Mouse (Mus musculus): ENCODE data around the gene Rgl3. TPM values are rescaled to one million over a fixed set of nuclear protein-coding genes. Genes with fewer than 3 reads are reported as not detected.
A peak's percentile ranks its signal among the peaks of the same experiment; 100 is the strongest.

Rgl3 gene
- polyA plus RNA-seq, 1 experiment: 8.0 TPM

GRCm38 (mm10) chr9:21954635-21955034, 34.6 kb downstream of the Rgl3 start:
- 78% methylated on average over 3 of the region's 3 CpGs for WGBS
- no peak overlapping the region for H3K4me3 ChIP-seq (ENCODE audit: extremely low read depth, insufficient read depth, insufficient read length)
- no peak for TF ChIP-seq POLR2A (IDR thresholded peaks at IDR 0.05; ENCODE audit: low read depth, low read length)
- TF ChIP-seq CTCF (IDR thresholded peaks at IDR 0.05; ENCODE audit: extremely low read depth, insufficient read depth, insufficient read length, insufficient replicate concordance): no peak

GRCm38 (mm10) chr9:21953600-21953999, 35.6 kb downstream of the Rgl3 start:
- Histone ChIP-seq H3K36me3 (ENCODE audit: control insufficient read depth, insufficient read depth, low read length) (peaks cover 2% of the 10 kb centered on the region; the same call in 1 of the 2 replicates), H3K4me1 (ENCODE audit: control insufficient read depth, insufficient read depth, insufficient read length) (peaks cover 3% of the 10 kb centered on the region; the same call in 1 of the 2 replicates), H3K4me3 (ENCODE audit: extremely low read depth, insufficient read depth, insufficient read length) (no peak overlapping the region), H3K27me3 (ENCODE audit: control insufficient read depth, insufficient read depth, low read length) (no peaks in the 10 kb centered on the region), H3K27ac (ENCODE audit: insufficient read depth, low read length) (no peak overlapping the region)
- DNase-seq (ENCODE audit: low read depth in 1 of 2, low spot score in 2 of 2): no peak
- TF ChIP-seq POLR2A (IDR thresholded peaks at IDR 0.05; ENCODE audit: low read depth, low read length) (no peak), CTCF (IDR thresholded peaks at IDR 0.05; ENCODE audit: extremely low read depth, insufficient read depth, insufficient read length, insufficient replicate concordance) (no peak)
- 11% methylated on average over 3 of the region's 3 CpGs for WGBS

More at GRCm38 (mm10) chr9:21954635-21955034, 34.6 kb downstream of the Rgl3 start:
- H3K4me1 ChIP-seq (ENCODE audit: control insufficient read depth, insufficient read depth, insufficient read length): peaks cover 3% of the 10 kb centered on the region; the same call in 1 of the 2 replicates
- H3K27me3 ChIP-seq (ENCODE audit: control insufficient read depth, insufficient read depth, low read length): no peaks in the 10 kb centered on the region
- no peak overlapping the region for H3K27ac ChIP-seq (ENCODE audit: insufficient read depth, low read length)
- H3K36me3 ChIP-seq (ENCODE audit: control insufficient read depth, insufficient read depth, low read length): peaks cover 2% of the 10 kb centered on the region; the same call in 1 of the 2 replicates
- no peak for DNase-seq (ENCODE audit: low read depth in 1 of 2, low spot score in 2 of 2)

- no peaks in the 10 kb centered on the region for H3K36me3 ChIP-seq (ENCODE audit: control insufficient read depth, insufficient read depth, low read length)
- no peak for DNase-seq (ENCODE audit: low read depth in 1 of 2, low spot score in 2 of 2)
- no peak overlapping the region for H3K4me3 ChIP-seq (ENCODE audit: extremely low read depth, insufficient read depth, insufficient read length)
- no peak overlapping the region for H3K27ac ChIP-seq (ENCODE audit: insufficient read depth, low read length)
- peaks cover 2% of the 10 kb centered on the region for H3K27me3 ChIP-seq (ENCODE audit: control insufficient read depth, insufficient read depth, low read length)
- whole genome bisulfite sequencing: 77% methylated on average over 3 of the region's 3 CpGs
- H3K4me1 ChIP-seq (ENCODE audit: control insufficient read depth, insufficient read depth, insufficient read length): peaks cover 8% of the 10 kb centered on the region
- TF ChIP-seq CTCF (IDR thresholded peaks at IDR 0.05; ENCODE audit: extremely low read depth, insufficient read depth, insufficient read length, insufficient replicate concordance) (0 out of 2 replicates have a peak, but pooled peaks have one; percentile 3), POLR2A (IDR thresholded peaks at IDR 0.05; ENCODE audit: low read depth, low read length) (no peak)
Observed at GRCm38 (mm10) chr9:21951977-21952376, 37.3 kb downstream of the Rgl3 start.

- peak; percentile 52; the same call in 1 of the 2 replicates for TF ChIP-seq CTCF (IDR thresholded peaks at IDR 0.05; ENCODE audit: extremely low read depth, insufficient read depth, insufficient read length, insufficient replicate concordance)
- no peak for TF ChIP-seq POLR2A (IDR thresholded peaks at IDR 0.05; ENCODE audit: low read depth, low read length)
- no peak overlapping the region for H3K27ac ChIP-seq (ENCODE audit: insufficient read depth, low read length)
- H3K4me3 ChIP-seq (ENCODE audit: extremely low read depth, insufficient read depth, insufficient read length): no peak overlapping the region
- H3K27me3 ChIP-seq (ENCODE audit: control insufficient read depth, insufficient read depth, low read length): peaks cover 2% of the 10 kb centered on the region
- peaks cover 5% of the 10 kb centered on the region for H3K4me1 ChIP-seq (ENCODE audit: control insufficient read depth, insufficient read depth, insufficient read length)
- no peaks in the 10 kb centered on the region for H3K36me3 ChIP-seq (ENCODE audit: control insufficient read depth, insufficient read depth, low read length)
- WGBS: 16% methylated on average over 11 of the region's 11 CpGs
- peak in 1 of 2 experiments; percentile 41 for DNase-seq (ENCODE audit: low read depth in 1 of 2, low spot score in 2 of 2)
Observed at GRCm38 (mm10) chr9:21950322-21950721, 38.9 kb downstream of the Rgl3 start.

- Histone ChIP-seq H3K4me1 (ENCODE audit: control insufficient read depth, insufficient read depth, insufficient read length) (peaks cover 5% of the 10 kb centered on the region), H3K27me3 (ENCODE audit: control insufficient read depth, insufficient read depth, low read length) (peaks cover 2% of the 10 kb centered on the region), H3K4me3 (ENCODE audit: extremely low read depth, insufficient read depth, insufficient read length) (no peak overlapping the region), H3K27ac (ENCODE audit: insufficient read depth, low read length) (no peak overlapping the region), H3K36me3 (ENCODE audit: control insufficient read depth, insufficient read depth, low read length) (no peaks in the 10 kb centered on the region)
- TF ChIP-seq POLR2A (IDR thresholded peaks at IDR 0.05; ENCODE audit: low read depth, low read length) (no peak), CTCF (IDR thresholded peaks at IDR 0.05; ENCODE audit: extremely low read depth, insufficient read depth, insufficient read length, insufficient replicate concordance) (no peak)
- no peak for DNase-seq (ENCODE audit: low read depth in 1 of 2, low spot score in 2 of 2)
- WGBS: 62% methylated on average over 6 of the region's 6 CpGs
Observed at GRCm38 (mm10) chr9:21948790-21949189, 40.5 kb downstream of the Rgl3 start.

GRCm38 (mm10) chr9:21948146-21948545, 41.1 kb downstream of the Rgl3 start:
- WGBS: 57% methylated on average over 8 of the region's 8 CpGs
- Histone ChIP-seq H3K27ac (ENCODE audit: insufficient read depth, low read length) (no peak overlapping the region), H3K4me3 (ENCODE audit: extremely low read depth, insufficient read depth, insufficient read length) (no peak overlapping the region), H3K36me3 (ENCODE audit: control insufficient read depth, insufficient read depth, low read length) (no peaks in the 10 kb centered on the region), H3K4me1 (ENCODE audit: control insufficient read depth, insufficient read depth, insufficient read length) (peaks cover 5% of the 10 kb centered on the region), H3K27me3 (ENCODE audit: control insufficient read depth, insufficient read depth, low read length) (peaks cover 2% of the 10 kb centered on the region)
- DNase-seq (ENCODE audit: low read depth in 1 of 2, low spot score in 2 of 2): no peak
- no peak for TF ChIP-seq CTCF (IDR thresholded peaks at IDR 0.05; ENCODE audit: extremely low read depth, insufficient read depth, insufficient read length, insufficient replicate concordance)

- Histone ChIP-seq H3K27me3 (ENCODE audit: control insufficient read depth, insufficient read depth, low read length) (peaks cover 2% of the 10 kb centered on the region), H3K4me3 (ENCODE audit: extremely low read depth, insufficient read depth, insufficient read length) (no peak overlapping the region), H3K36me3 (ENCODE audit: control insufficient read depth, insufficient read depth, low read length) (no peaks in the 10 kb centered on the region), H3K27ac (ENCODE audit: insufficient read depth, low read length) (no peak overlapping the region), H3K4me1 (ENCODE audit: control insufficient read depth, insufficient read depth, insufficient read length) (peaks cover 5% of the 10 kb centered on the region)
- TF ChIP-seq CTCF (IDR thresholded peaks at IDR 0.05; ENCODE audit: extremely low read depth, insufficient read depth, insufficient read length, insufficient replicate concordance) (no peak), POLR2A (IDR thresholded peaks at IDR 0.05; ENCODE audit: low read depth, low read length) (no peak)
- WGBS: 5% methylated on average over 27 of the region's 28 CpGs
- no peak for DNase-seq (ENCODE audit: low read depth in 1 of 2, low spot score in 2 of 2)
Observed at GRCm38 (mm10) chr9:21947540-21948130, 41.6 kb downstream of the Rgl3 start.

Data from spleen, adult 2 months (tissue).